ENCODE assay signal across 8 mouse cellular contexts in genomic region chr5:120605688-120606087, GRCm38 (mm10). TPM values are rescaled to one million over a fixed set of nuclear protein-coding genes. Genes with fewer than 3 reads are reported as not detected.
DNase-seq lines count a peak whose midpoint lies in the region; ATAC-seq and TF ChIP-seq lines count a peak whose summit lies in the region.

No protein-coding gene starts in this region.

- TF ChIP-seq POLR2A in small intestine, adult 2 months (IDR thresholded peaks at IDR 0.05; ENCODE audit: low read depth, low read length) = no peak

- peaks cover 24% of the 10 kb centered on the region for H3K36me3 ChIP-seq in embryonic facial prominence, embryonic 10.5 days (replicated peaks)
- H3K36me3 ChIP-seq in limb, embryonic 11.5 days (ENCODE audit: control insufficient read depth, insufficient read depth, low read length) = no peaks in the 10 kb centered on the region
- peaks cover 17% of the 10 kb centered on the region; the same call in 1 of the 2 replicates for H3K36me3 ChIP-seq in midbrain, embryonic 13.5 days
- H3K36me3 ChIP-seq in small intestine, adult 2 months (ENCODE audit: control insufficient read depth, insufficient read depth, low read length) = no peaks in the 10 kb centered on the region

- H3K27ac ChIP-seq in embryonic facial prominence, embryonic 10.5 days (replicated peaks) = peak overlapping the region; percentile 71
- H3K27ac ChIP-seq in limb, embryonic 11.5 days (replicated peaks; ENCODE audit: low read depth, low read length) = no peak overlapping the region
- peak overlapping the region; percentile 69 for H3K27ac ChIP-seq in midbrain, embryonic 13.5 days
- H3K27ac ChIP-seq in small intestine, adult 2 months (ENCODE audit: insufficient read depth, low read depth, low read length) = no peak overlapping the region

- DNase-seq in urinary bladder, adult 18-20 months (ENCODE audit: low spot score in 2 of 2) = peak; percentile 65 to 80
- DNase-seq in urinary bladder, adult 2 months (ENCODE audit: low spot score) = no peak
- peak; percentile 92 for DNase-seq in embryonic facial prominence, embryonic 10.5 days (ENCODE audit: low spot score)
- peak; percentile 90 to 95 for DNase-seq in heart, adult 18-20 months
- peak; percentile 84 for DNase-seq in kidney, adult 18-20 months
- peak; percentile 95 for DNase-seq in limb, embryonic 11.5 days (ENCODE audit: low spot score)

- ATAC-seq in limb, embryonic 11.5 days (ENCODE audit: insufficient number of reproducible peaks, low FRiP score, low TSS enrichment, low read depth) = peak; percentile 52; the same call in 1 of the 2 replicates
- peak; percentile 83 for ATAC-seq in midbrain, embryonic 13.5 days

- H3K4me2 ChIP-seq in limb, embryonic 11.5 days (ENCODE audit: low read depth, severe bottlenecking) = peak overlapping the region; percentile 50
- H3K4me2 ChIP-seq in midbrain, embryonic 13.5 days (replicated peaks) = peak overlapping the region; percentile 64

- no peaks in the 10 kb centered on the region for H3K9me3 ChIP-seq in embryonic facial prominence, embryonic 10.5 days
- no peaks in the 10 kb centered on the region for H3K9me3 ChIP-seq in limb, embryonic 11.5 days (ENCODE audit: control insufficient read depth, low read length)
- H3K9me3 ChIP-seq in midbrain, embryonic 13.5 days = no peaks in the 10 kb centered on the region

- 4% methylated on average over 8 of the region's 8 CpGs for WGBS in embryonic facial prominence, embryonic 10.5 days
- 2% methylated on average over 8 of the region's 8 CpGs for WGBS in limb, embryonic 11.5 days
- 2% methylated on average over 8 of the region's 8 CpGs for WGBS in midbrain, embryonic 13.5 days
- 2% methylated on average over 8 of the region's 8 CpGs for WGBS in small intestine, adult 2 months

- TF ChIP-seq CTCF in small intestine, adult 2 months (IDR thresholded peaks at IDR 0.05; ENCODE audit: extremely low read depth, insufficient read length, insufficient replicate concordance, low read depth, low read length) = peak; percentile 84; the same call in 1 of the 2 replicates

- H3K27me3 ChIP-seq in embryonic facial prominence, embryonic 10.5 days (replicated peaks; ENCODE audit: low read depth, poor library complexity, severe bottlenecking) = no peaks in the 10 kb centered on the region
- H3K27me3 ChIP-seq in limb, embryonic 11.5 days (ENCODE audit: control insufficient read depth, insufficient read depth, low read length) = no peaks in the 10 kb centered on the region
- H3K27me3 ChIP-seq in midbrain, embryonic 13.5 days = no peaks in the 10 kb centered on the region
- H3K27me3 ChIP-seq in small intestine, adult 2 months (ENCODE audit: control insufficient read depth, insufficient read depth, low read length) = no peaks in the 10 kb centered on the region

- peak overlapping the region; percentile 56 for H3K4me3 ChIP-seq in embryonic facial prominence, embryonic 10.5 days
- peak overlapping the region; percentile 12 for H3K4me3 ChIP-seq in limb, embryonic 11.5 days (ENCODE audit: low read depth, low read length)
- peak overlapping the region; percentile 34 for H3K4me3 ChIP-seq in midbrain, embryonic 13.5 days (replicated peaks)
- H3K4me3 ChIP-seq in small intestine, adult 2 months (ENCODE audit: low read depth, low read length) = peak overlapping the region; percentile 53

- no peak overlapping the region for H3K9ac ChIP-seq in limb, embryonic 11.5 days (ENCODE audit: low read length)
- no peak overlapping the region; the same call in 1 of the 2 replicates for H3K9ac ChIP-seq in midbrain, embryonic 13.5 days (replicated peaks)

- peaks cover 15% of the 10 kb centered on the region for H3K4me1 ChIP-seq in embryonic facial prominence, embryonic 10.5 days
- no peaks in the 10 kb centered on the region for H3K4me1 ChIP-seq in limb, embryonic 11.5 days (ENCODE audit: control insufficient read depth, insufficient read depth, low read length)
- peaks cover 15% of the 10 kb centered on the region for H3K4me1 ChIP-seq in midbrain, embryonic 13.5 days (replicated peaks)
- H3K4me1 ChIP-seq in small intestine, adult 2 months (ENCODE audit: control insufficient read depth, insufficient read depth, insufficient read length, low read length) = peaks cover 4% of the 10 kb centered on the region; the same call in 1 of the 2 replicates

RNA-seq across cellular contexts. Expression of gene Rita1, which starts 6.7 kb away (rescaled TPM):
- 11.0 and 12.9 TPM in 2 replicates for polyA plus RNA-seq in urinary bladder, adult 2 months (2012; rRNA removed)
- 19.4 and 20.1 TPM in 2 replicates for polyA plus RNA-seq in embryonic facial prominence, embryonic 10.5 days (2016; fragmentation: Nextera tagmentation; extraction: Ambion mirVana)
- 10 to 100 TPM; 13.4 to 16.3 TPM for total RNA-seq in heart, adult 18-20 months (2021)
- 11.6 and 13.5 TPM in 2 replicates for polyA plus RNA-seq in limb, embryonic 11.5 days (2014; fragmentation: Nextera tagmentation; extraction: Ambion mirVana)
- polyA plus RNA-seq in midbrain, embryonic 13.5 days (2015; fragmentation: Nextera tagmentation; extraction: Ambion mirVana) = 23.0 and 23.9 TPM in 2 replicates
- 6.9 and 12.1 TPM in 2 replicates for polyA plus RNA-seq in small intestine, adult 2 months (2012; rRNA removed)

RNA-seq across cellular contexts. Expression of gene Ddx54, which starts 6.9 kb away (rescaled TPM):
- polyA plus RNA-seq in urinary bladder, adult 2 months (2012; rRNA removed) = 25.7 and 26.2 TPM in 2 replicates
- polyA plus RNA-seq in embryonic facial prominence, embryonic 10.5 days (2016; fragmentation: Nextera tagmentation; extraction: Ambion mirVana) = 62.3 and 64.3 TPM in 2 replicates
- 10 to 100 TPM; 19.2 to 23.0 TPM for total RNA-seq in heart, adult 18-20 months (2021)
- 33.1 and 33.5 TPM in 2 replicates for polyA plus RNA-seq in limb, embryonic 11.5 days (2014; fragmentation: Nextera tagmentation; extraction: Ambion mirVana)
- 43.9 and 44.3 TPM in 2 replicates for polyA plus RNA-seq in midbrain, embryonic 13.5 days (2015; fragmentation: Nextera tagmentation; extraction: Ambion mirVana)
- polyA plus RNA-seq in small intestine, adult 2 months (2012; rRNA removed) = 23.1 and 44.6 TPM in 2 replicates

RNA-seq across cellular contexts. Expression of gene Iqcd, which starts 16.9 kb away (rescaled TPM):
- 1.6 and 1.8 TPM in 2 replicates for polyA plus RNA-seq in urinary bladder, adult 2 months (2012; rRNA removed)
- 0.65 and 0.81 TPM in 2 replicates for polyA plus RNA-seq in embryonic facial prominence, embryonic 10.5 days (2016; fragmentation: Nextera tagmentation; extraction: Ambion mirVana)
- not detected for total RNA-seq in heart, adult 18-20 months (2021)
- 0.27 and 0.40 TPM in 2 replicates for polyA plus RNA-seq in limb, embryonic 11.5 days (2014; fragmentation: Nextera tagmentation; extraction: Ambion mirVana)
- 1.4 and 2.0 TPM in 2 replicates for polyA plus RNA-seq in midbrain, embryonic 13.5 days (2015; fragmentation: Nextera tagmentation; extraction: Ambion mirVana)
- 0.15 and 0.25 TPM in 2 replicates for polyA plus RNA-seq in small intestine, adult 2 months (2012; rRNA removed)

RNA-seq across cellular contexts. Expression of gene Tpcn1, which starts 17.2 kb away (rescaled TPM):
- polyA plus RNA-seq in urinary bladder, adult 2 months (2012; rRNA removed) = 38.6 and 55.0 TPM in 2 replicates
- polyA plus RNA-seq in embryonic facial prominence, embryonic 10.5 days (2016; fragmentation: Nextera tagmentation; extraction: Ambion mirVana) = 11.9 and 12.3 TPM in 2 replicates
- 10 to 100 TPM; 29.7 to 35.5 TPM for total RNA-seq in heart, adult 18-20 months (2021)
- polyA plus RNA-seq in limb, embryonic 11.5 days (2014; fragmentation: Nextera tagmentation; extraction: Ambion mirVana) = 13.9 and 15.2 TPM in 2 replicates
- polyA plus RNA-seq in midbrain, embryonic 13.5 days (2015; fragmentation: Nextera tagmentation; extraction: Ambion mirVana) = 12.6 and 15.6 TPM in 2 replicates
- 48.5 and 115 TPM in 2 replicates for polyA plus RNA-seq in small intestine, adult 2 months (2012; rRNA removed)

RNA-seq across cellular contexts. Expression of gene Cfap73, which starts 28.3 kb away (rescaled TPM):
- not detected in 2 replicates for polyA plus RNA-seq in urinary bladder, adult 2 months (2012; rRNA removed)
- polyA plus RNA-seq in embryonic facial prominence, embryonic 10.5 days (2016; fragmentation: Nextera tagmentation; extraction: Ambion mirVana) = 0.27 TPM in 1 of 2 replicates, not detected in the other
- not detected for total RNA-seq in heart, adult 18-20 months (2021)
- polyA plus RNA-seq in limb, embryonic 11.5 days (2014; fragmentation: Nextera tagmentation; extraction: Ambion mirVana) = not detected in 2 replicates
- polyA plus RNA-seq in midbrain, embryonic 13.5 days (2015; fragmentation: Nextera tagmentation; extraction: Ambion mirVana) = not detected in 2 replicates
- not detected in 2 replicates for polyA plus RNA-seq in small intestine, adult 2 months (2012; rRNA removed)

Comparison
In these comparisons a context has a peak if more than half of its experiments do, and no peak if none do; other contexts are left out.
1. H3K27ac ChIP-seq: peak in embryonic facial prominence, embryonic 10.5 days (single experiment) and midbrain, embryonic 13.5 days (single experiment); none in limb, embryonic 11.5 days (single experiment) and small intestine, adult 2 months (single experiment).
2. Peak in every context shown above with its lines, with median percentiles within 50 percentile points of each other: H3K4me3 ChIP-seq.